Mouse (Mus musculus) urinary bladder, adult 18-20 months (tissue): ENCODE results near the gene Hoxb3.
A peak's percentile ranks its signal among the peaks of the same experiment; 100 is the strongest.

Experiments
- DNase-seq, 2 experiments: peaks; one replicate each; pipeline ENCODE4 v3.0.0; 2022; ENCODE audit warnings: low spot score in 2 of 2, mixed read lengths in 2 of 2

The Hoxb3 gene

DNA sequence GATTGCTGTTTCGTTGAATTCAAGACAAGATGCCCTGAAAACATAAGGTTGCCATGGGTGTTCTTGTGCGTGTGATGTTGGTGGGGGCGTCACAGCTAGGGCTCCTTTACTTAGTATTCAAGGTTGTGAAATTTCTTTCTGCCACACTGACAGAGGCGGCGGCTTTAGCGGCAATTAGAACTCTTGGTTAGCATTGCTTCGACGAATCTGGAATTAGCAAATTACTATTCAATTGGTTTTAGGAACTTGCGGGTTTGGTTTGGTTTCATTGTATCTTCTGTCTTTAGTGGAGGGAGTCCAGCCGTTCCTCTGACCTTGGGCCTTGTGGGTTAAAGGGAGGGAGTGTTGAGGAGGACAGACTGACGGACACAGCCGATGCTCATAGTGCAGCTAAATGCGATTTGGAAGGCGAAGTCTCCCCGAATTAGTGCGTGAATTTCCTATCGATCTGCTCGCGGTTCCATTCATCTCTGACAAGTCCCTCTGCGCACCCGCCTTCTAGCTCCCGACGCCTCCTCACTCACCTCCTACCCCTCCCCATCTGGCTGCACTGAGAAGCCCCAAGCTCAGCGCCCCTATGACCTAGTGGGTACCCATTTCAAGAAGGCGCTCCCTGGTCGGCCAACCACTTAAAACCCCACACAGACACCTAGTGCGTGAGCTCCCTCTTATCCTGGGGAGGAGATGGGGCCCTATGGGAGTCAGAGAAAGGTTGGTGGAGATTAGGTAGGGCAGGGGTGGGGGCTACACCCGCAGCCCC lies 5.3 kb upstream of the Hoxb3 start, which contains the start of gene Hoxb4:
TSS of gene Hoxb4 (plus strand) at position 660 of the 760 bp plus-strand sequence.
- peak in 1 of 2 experiments; percentile 35 for DNase-seq

- DNase-seq, result peak; percentile 48 to 61
Observed at GRCm38 (mm10) chr11:96318368-96319070, 4.6 kb upstream of the Hoxb3 start.

- peak in 1 of 2 experiments; percentile 26 for DNase-seq
Observed at GRCm38 (mm10) chr11:96319071-96319902, 3.8 kb upstream of the Hoxb3 start.

DNA sequence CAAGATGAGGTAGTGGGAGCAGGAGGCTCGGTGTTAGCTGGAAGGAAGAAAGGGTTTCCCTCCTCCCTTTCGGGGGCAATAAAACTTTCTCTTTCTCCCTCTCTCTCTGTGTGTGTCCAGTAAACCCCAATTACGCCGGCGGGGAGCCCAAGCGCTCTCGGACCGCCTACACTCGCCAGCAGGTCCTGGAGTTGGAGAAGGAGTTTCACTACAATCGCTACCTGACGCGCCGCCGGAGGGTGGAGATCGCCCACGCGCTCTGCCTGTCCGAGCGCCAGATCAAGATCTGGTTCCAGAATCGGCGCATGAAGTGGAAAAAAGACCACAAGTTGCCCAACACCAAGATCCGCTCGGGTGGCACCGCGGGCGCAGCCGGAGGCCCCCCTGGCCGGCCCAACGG lies 3.2 kb upstream of the Hoxb3 start:
- peak in 1 of 2 experiments; percentile 58 for DNase-seq

- DNase-seq, result peak in 1 of 2 experiments; percentile 16
Observed at GRCm38 (mm10) chr11:96320688-96321087, 2.4 kb upstream of the Hoxb3 start.

- DNase-seq, result no peak
Observed at GRCm38 (mm10) chr11:96321846-96322245, 1.3 kb upstream of the Hoxb3 start.

GRCm38 (mm10) chr11:96322738-96323137 lies 388 bp upstream of the Hoxb3 start:
- no peak for DNase-seq

DNA sequence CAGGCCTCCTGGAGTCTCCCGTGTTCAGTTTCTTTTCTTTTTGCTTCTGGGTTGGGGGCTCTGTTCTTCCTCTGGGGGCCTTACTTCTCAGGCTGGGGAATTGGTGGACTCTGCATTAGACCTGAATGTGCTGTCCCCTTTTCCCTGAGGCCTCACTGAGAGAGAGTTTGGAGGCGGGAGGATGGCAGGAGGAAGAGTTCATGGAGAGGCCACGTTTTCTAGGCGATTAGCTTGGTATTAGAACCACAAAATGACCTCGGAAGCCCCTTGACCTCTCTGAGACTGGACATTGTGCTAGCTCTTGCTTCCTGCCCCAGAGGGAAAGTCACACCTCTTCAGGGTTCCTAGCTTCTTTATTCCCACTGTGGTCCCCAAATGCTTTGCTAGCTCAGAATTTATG lies 999 bp downstream of the Hoxb3 start:
- DNase-seq, result no peak

- no peak for DNase-seq
Observed at GRCm38 (mm10) chr11:96324965-96325364, 1.8 kb downstream of the Hoxb3 start.

DNA sequence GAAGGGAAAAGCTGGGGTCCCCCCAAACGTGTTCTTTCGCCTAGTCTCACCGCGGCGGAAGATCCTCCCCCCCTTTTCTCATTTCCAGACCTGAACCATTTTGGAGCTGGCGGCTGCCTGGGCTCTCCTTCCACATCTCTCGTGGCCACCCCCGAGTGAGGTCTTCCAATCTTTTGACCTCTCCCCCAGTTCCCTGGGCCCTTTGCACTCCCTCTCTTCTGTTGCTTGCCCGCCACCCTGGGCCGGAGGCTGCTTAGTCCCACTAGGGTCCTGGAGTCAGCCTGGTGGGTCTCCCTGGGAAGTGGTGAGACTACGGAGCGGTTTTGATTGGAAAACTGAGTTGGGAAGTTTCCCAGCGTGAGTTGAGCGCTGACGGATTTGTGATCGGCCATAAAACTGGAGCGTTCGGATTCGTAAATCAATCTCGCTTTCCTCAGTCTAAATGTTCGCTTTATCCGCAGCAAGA lies 2.7 kb downstream of the Hoxb3 start:
- DNase-seq, result no peak

GRCm38 (mm10) chr11:96326705-96327104 lies 3.6 kb downstream of the Hoxb3 start:
- DNase-seq, result no peak

GRCm38 (mm10) chr11:96327122-96327521 lies 4.0 kb downstream of the Hoxb3 start:
- no peak for DNase-seq

GRCm38 (mm10) chr11:96327750-96328149 lies 4.6 kb downstream of the Hoxb3 start:
- no peak for DNase-seq

DNA sequence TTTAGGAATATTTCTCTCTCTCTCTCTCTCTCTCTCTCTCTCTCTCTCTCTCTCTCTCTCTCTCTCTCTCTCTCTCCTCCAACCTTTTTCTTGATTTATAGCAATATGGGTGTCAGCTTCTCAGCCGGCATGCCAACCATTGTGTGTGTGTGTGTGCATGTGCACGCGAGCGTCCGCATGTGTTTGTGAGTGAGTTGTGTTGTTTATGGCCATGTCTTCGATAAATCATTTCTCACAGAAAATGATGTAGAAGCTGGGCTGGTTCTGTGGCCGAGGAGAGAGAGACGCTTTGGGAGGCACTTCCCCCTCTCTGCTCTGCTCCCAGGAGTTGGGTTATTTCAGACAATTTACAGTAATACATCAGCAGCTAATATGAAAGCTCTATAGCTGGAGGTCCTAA lies 5.5 kb downstream of the Hoxb3 start:
- DNase-seq, result no peak

DNA sequence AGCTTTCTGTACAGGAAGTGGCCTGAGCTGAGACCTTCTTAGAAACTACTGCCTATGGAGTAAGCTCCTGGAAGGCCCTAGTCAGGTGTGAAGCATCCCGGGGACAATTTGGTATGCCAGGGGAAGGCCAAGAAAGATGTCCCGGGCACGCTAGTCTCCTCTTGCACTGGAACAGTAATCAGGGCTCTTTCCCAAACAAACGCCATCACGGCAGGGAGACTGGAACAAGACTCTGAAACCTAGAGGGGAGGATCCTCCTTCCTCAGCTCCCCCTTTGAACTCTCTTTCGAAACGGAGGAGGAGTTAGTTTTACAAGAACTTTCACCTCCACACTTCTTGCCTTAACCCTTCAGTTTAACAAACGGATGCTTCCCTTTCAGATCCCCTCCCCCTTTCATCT lies 9.0 kb downstream of the Hoxb3 start:
- no peak for DNase-seq

- DNase-seq, result no peak
Observed at GRCm38 (mm10) chr11:96332618-96333032, 9.5 kb downstream of the Hoxb3 start.

DNA sequence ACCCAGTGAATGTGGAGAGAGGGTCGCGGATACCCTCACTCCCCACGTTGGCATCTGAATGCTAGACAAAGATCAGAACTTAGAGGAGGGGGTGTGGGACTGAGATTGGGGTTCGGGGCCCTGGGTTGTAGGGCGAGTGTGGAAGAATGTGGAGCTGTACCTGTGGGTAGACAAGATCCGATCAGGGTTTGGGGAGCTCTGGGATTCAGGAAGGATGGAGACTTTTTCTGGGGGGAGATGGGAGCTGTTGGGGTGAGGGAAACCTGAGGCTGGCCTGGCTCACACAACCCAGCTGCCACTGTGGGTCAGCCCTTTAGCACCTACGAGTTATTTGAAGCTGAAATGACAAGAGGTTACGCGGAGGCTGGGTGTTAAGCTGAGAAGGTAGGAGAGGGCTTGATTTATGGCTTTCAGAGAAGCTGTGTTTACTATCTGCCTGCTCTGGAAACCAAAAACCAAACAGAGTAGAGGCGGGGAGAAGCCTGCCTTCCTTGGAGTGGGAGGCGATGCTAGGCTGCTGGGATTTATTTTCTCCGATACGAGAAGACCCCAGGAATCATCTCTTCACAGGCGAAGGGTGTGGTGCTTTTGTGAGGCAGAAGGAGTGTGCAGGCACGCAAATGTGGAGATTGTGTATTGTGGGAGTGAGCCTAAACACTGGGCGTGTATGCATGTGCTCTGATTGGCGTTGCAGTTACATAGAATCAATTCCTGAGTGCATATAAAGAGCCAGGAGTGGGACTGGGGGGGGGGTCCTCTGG lies 10.3 kb downstream of the Hoxb3 start:
- DNase-seq, result no peak

GRCm38 (mm10) chr11:96334002-96334364 lies 10.9 kb downstream of the Hoxb3 start:
- DNase-seq, result no peak

DNA sequence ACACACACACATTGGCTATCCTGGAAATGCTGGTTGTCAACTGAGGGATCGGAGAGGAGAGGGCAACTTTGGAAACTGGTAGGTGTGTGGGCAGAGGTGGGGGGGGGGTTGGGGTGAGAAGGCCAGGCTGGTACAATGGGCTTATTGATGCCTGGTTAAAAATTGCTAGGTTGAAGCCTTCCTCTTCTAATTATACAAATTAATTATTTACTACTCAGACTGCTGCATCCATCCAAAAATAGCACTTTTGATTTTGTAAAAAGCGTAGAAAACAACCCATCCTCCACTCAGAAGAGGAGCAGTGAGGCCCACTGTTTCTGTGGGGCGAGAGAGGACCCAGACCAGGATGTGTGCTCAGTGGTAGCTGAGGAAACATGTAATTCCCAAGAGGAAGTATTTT lies 11.9 kb downstream of the Hoxb3 start:
- no peak for DNase-seq

DNA sequence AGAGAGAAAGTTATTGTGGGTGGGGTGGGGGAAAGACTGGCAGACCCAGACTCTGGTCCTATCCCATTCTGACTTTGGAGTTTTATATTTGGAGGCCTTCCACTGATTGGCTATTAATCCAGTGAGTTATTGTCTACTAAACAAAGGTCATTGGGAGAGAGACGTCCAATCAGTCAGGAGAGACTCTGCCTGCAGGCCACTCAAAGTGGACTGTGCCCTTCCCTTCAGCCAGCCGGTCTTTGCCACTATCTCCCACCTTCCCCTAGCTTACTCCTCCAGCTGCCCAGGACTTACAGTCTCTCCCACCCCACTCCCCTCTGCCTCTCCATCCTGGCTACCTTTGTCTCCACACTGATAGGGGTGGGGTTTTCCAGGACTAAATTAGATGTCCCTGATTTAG lies 13.5 kb downstream of the Hoxb3 start:
- no peak for DNase-seq

- DNase-seq, result no peak
Observed at GRCm38 (mm10) chr11:96337026-96337425, 13.9 kb downstream of the Hoxb3 start.
